Mouse (Mus musculus) brain, embryonic 14.5 days (tissue): ENCODE data around the gene Gpsm3.

Experiments
- CTCF ChIP-seq: fragments of 200-500 bp; IDR thresholded peaks from 2 replicates; pipeline ENCODE4 v1.5.1; 2012; ENCODE audit warnings: inconsistent platforms, mild to moderate bottlenecking, moderate library complexity, borderline replicate concordance; ENCODE audit not compliant: insufficient read depth, insufficient read length; ENCODE audit errors: extremely low read depth
- POLR2A ChIP-seq: fragments of 200-500 bp; IDR thresholded peaks from 2 replicates; pipeline ENCODE4 v1.6.1; 2012; ENCODE audit warnings: mild to moderate bottlenecking, inconsistent platforms, borderline replicate concordance; ENCODE audit not compliant: poor library complexity, insufficient read depth, insufficient read length, severe bottlenecking; ENCODE audit errors: extremely low read depth

GRCm38 (mm10) chr17:34635671-34636070 is 46.1 kb downstream of the Gpsm3 start:
- TF ChIP-seq CTCF: no peak
- no peak for TF ChIP-seq POLR2A
